Mouse (Mus musculus): Measurements from ENCODE around the gene Oprm1. TPM values are rescaled to one million over a fixed set of nuclear protein-coding genes. Genes with fewer than 3 reads are reported as not detected.
"Not testable (repeated sequence)": the region's sequence is repeated elsewhere in the genome, so short reads cannot be mapped to it uniquely, and the experiment has no call there.

Gene Oprm1
- polyA plus RNA-seq, 1 experiment: 0.09 TPM

GRCm38 (mm10) chr10:6987399-6988098 is 229.2 kb downstream of the Oprm1 start:
- H3K27me3 ChIP-seq (ENCODE audit: control insufficient read depth, insufficient read depth, low read length): no peaks in the 10 kb centered on the region
- no peaks in the 10 kb centered on the region for H3K36me3 ChIP-seq (ENCODE audit: control insufficient read depth, insufficient read depth, low read length)
- H3K4me1 ChIP-seq (ENCODE audit: control insufficient read depth, insufficient read depth, low read length): no peaks in the 10 kb centered on the region
- no peak overlapping the region for H3K27ac ChIP-seq (ENCODE audit: control insufficient read depth, insufficient read depth, low read depth, low read length)
- TF ChIP-seq POLR2A (IDR thresholded peaks at IDR 0.05; ENCODE audit: control insufficient read depth, low read depth, low read length): no peak
- no peak overlapping the region for H3K4me3 ChIP-seq (ENCODE audit: control insufficient read depth, low read depth, low read length)

DNA sequence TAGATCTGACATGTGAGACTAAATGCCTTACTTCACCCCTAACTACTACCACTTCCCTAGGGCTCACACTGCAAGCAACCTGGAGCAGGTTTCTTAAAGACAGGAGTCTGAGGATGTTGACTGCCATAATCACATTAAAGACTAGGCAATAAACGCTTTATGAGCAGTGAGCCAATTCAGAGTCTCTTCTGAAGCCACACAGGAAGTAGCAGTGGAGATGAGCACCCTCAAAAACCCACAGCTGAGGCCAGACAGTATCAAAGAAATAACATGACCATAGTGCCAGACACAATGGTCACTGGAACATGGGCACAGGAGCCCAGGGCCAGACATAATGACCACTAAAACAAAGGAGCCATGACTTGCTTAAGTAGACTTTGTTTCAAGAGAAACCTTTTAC is 230.2 kb downstream of the Oprm1 start:
- Histone ChIP-seq H3K27me3 (ENCODE audit: control insufficient read depth, insufficient read depth, low read length) (no peaks in the 10 kb centered on the region), H3K27ac (ENCODE audit: control insufficient read depth, insufficient read depth, low read depth, low read length) (no peak overlapping the region), H3K36me3 (ENCODE audit: control insufficient read depth, insufficient read depth, low read length) (no peaks in the 10 kb centered on the region), H3K4me3 (ENCODE audit: control insufficient read depth, low read depth, low read length) (no peak overlapping the region), H3K4me1 (ENCODE audit: control insufficient read depth, insufficient read depth, low read length) (no peaks in the 10 kb centered on the region)
- no peak for TF ChIP-seq CTCF (IDR thresholded peaks at IDR 0.05; ENCODE audit: control insufficient read depth, insufficient read depth, insufficient replicate concordance, low read depth, low read length)
- TF ChIP-seq POLR2A (IDR thresholded peaks at IDR 0.05; ENCODE audit: control insufficient read depth, low read depth, low read length): no peak

- Histone ChIP-seq H3K27ac (ENCODE audit: control insufficient read depth, insufficient read depth, low read depth, low read length) (no peak overlapping the region), H3K4me1 (ENCODE audit: control insufficient read depth, insufficient read depth, low read length) (no peaks in the 10 kb centered on the region), H3K4me3 (ENCODE audit: control insufficient read depth, low read depth, low read length) (no peak overlapping the region), H3K36me3 (ENCODE audit: control insufficient read depth, insufficient read depth, low read length) (no peaks in the 10 kb centered on the region), H3K27me3 (ENCODE audit: control insufficient read depth, insufficient read depth, low read length) (no peaks in the 10 kb centered on the region)
- TF ChIP-seq POLR2A (IDR thresholded peaks at IDR 0.05; ENCODE audit: control insufficient read depth, low read depth, low read length) (no peak), CTCF (IDR thresholded peaks at IDR 0.05; ENCODE audit: control insufficient read depth, insufficient read depth, insufficient replicate concordance, low read depth, low read length) (no peak)
Observed at GRCm38 (mm10) chr10:6996895-6997294, 238.6 kb downstream of the Oprm1 start.

DNA sequence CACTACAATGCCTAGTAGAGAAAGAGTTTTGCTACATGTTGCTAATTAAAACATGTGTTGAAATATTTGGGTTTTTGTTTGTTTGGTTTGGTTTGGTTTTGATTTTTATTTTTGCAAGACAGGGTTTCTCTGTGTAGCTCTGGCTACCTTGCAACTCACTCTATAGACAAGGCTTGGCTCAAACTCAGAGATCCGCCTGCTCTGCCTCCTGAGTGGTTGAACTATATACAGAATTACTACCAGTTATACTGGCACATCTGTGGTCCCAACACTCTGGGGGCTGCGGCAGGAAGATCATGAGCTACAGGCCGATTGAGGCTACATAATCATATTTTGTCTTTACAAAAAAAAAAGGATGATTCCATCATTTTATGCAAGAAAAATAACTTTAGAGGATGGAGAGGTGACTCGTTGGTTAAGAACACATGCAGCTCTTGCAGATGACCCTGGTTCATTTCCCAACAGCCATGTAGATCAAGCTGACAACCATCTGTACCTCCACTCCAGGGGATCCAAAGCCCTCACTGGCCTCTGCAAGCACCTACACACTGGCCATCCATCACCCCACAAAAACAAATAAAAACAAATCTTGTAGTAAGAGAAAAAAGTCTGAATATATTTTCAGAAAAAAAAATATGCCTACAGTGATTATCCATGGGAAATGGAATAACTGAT is 240.4 kb downstream of the Oprm1 start:
- Histone ChIP-seq H3K36me3 (ENCODE audit: control insufficient read depth, insufficient read depth, low read length) (no peaks in the 10 kb centered on the region), H3K27ac (ENCODE audit: control insufficient read depth, insufficient read depth, low read depth, low read length) (no peak overlapping the region), H3K4me3 (ENCODE audit: control insufficient read depth, low read depth, low read length) (no peak overlapping the region), H3K27me3 (ENCODE audit: control insufficient read depth, insufficient read depth, low read length) (no peaks in the 10 kb centered on the region), H3K4me1 (ENCODE audit: control insufficient read depth, insufficient read depth, low read length) (no peaks in the 10 kb centered on the region)
- no peak for TF ChIP-seq CTCF (IDR thresholded peaks at IDR 0.05; ENCODE audit: control insufficient read depth, insufficient read depth, insufficient replicate concordance, low read depth, low read length)
- no peak for TF ChIP-seq POLR2A (IDR thresholded peaks at IDR 0.05; ENCODE audit: control insufficient read depth, low read depth, low read length)

DNA sequence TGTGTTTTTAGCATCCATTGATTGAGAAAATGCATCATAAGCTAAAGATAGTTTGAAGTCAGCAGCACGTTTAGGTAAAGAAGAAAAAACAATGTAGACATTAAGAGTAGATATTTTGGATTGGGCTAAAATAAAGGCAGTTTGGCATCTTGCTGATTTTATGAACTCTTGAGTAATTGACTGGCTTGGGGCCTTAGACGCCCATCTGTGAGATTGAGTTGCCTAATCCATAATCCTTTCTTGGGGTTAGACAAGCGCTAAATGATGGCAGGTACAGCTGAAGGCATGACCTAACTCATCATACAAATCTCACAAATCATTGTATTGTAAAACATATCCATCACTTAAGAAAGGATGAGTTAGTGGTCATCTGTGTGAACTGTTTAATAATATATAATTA is 241.0 kb downstream of the Oprm1 start:
- H3K27me3 ChIP-seq (ENCODE audit: control insufficient read depth, insufficient read depth, low read length): no peaks in the 10 kb centered on the region
- H3K4me1 ChIP-seq (ENCODE audit: control insufficient read depth, insufficient read depth, low read length): no peaks in the 10 kb centered on the region
- no peak overlapping the region for H3K4me3 ChIP-seq (ENCODE audit: control insufficient read depth, low read depth, low read length)
- no peaks in the 10 kb centered on the region for H3K36me3 ChIP-seq (ENCODE audit: control insufficient read depth, insufficient read depth, low read length)
- H3K27ac ChIP-seq (ENCODE audit: control insufficient read depth, insufficient read depth, low read depth, low read length): no peak overlapping the region
- TF ChIP-seq CTCF (IDR thresholded peaks at IDR 0.05; ENCODE audit: control insufficient read depth, insufficient read depth, insufficient replicate concordance, low read depth, low read length) (no peak), POLR2A (IDR thresholded peaks at IDR 0.05; ENCODE audit: control insufficient read depth, low read depth, low read length) (no peak)

DNA sequence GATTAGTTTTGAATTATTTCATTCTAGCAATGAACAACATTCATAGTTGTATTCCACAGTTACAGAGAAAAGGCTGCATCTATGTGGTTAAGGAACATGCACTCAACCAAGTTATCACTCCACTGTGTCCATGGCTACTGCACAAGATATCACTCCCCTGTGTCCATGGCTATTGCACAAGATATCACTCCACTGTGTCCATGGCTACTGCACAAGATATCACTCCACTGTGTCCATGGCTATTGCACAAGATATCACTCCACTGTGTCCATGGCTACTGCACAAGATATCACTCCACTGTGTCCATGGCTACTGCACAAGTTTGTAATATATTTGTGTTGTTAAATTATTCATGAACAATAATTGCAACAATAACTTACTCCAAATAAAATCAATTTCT is 245.6 kb downstream of the Oprm1 start:
- H3K4me1 ChIP-seq (ENCODE audit: control insufficient read depth, insufficient read depth, low read length); H3K27me3 ChIP-seq (ENCODE audit: control insufficient read depth, insufficient read depth, low read length); H3K4me3 ChIP-seq (ENCODE audit: control insufficient read depth, low read depth, low read length); H3K27ac ChIP-seq (ENCODE audit: control insufficient read depth, insufficient read depth, low read depth, low read length); H3K36me3 ChIP-seq (ENCODE audit: control insufficient read depth, insufficient read depth, low read length): not testable (repeated sequence)

DNA sequence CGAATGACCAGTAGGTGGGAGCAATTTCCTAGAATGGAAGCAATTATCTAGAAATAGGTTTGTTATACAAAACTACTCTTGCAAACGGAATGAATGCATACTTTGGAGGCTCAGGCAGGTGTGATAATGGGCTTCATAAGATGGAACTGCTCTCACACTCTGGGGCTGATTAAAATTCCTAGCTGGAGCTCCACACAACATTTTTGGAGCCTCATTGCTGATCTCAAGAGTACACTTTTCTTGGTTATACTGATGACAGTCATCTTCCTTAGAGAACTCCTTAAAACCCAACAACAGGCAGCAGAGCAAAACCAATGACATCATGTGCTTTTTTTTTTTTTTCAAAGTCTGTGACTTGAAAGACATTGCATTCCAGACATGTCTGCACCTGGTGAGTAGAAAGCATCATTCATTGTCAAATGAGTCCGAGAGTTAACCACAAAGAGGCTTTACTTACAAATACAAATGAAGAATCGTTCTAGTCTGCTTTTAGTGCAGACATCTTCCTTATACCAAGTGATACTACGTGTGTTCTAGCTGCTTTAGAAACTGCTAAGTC is 246.8 kb downstream of the Oprm1 start:
- Histone ChIP-seq H3K27me3 (ENCODE audit: control insufficient read depth, insufficient read depth, low read length) (no peaks in the 10 kb centered on the region), H3K4me1 (ENCODE audit: control insufficient read depth, insufficient read depth, low read length) (no peaks in the 10 kb centered on the region), H3K36me3 (ENCODE audit: control insufficient read depth, insufficient read depth, low read length) (no peaks in the 10 kb centered on the region), H3K27ac (ENCODE audit: control insufficient read depth, insufficient read depth, low read depth, low read length) (no peak overlapping the region), H3K4me3 (ENCODE audit: control insufficient read depth, low read depth, low read length) (no peak overlapping the region)
- TF ChIP-seq POLR2A (IDR thresholded peaks at IDR 0.05; ENCODE audit: control insufficient read depth, low read depth, low read length): no peak
- TF ChIP-seq CTCF (IDR thresholded peaks at IDR 0.05; ENCODE audit: control insufficient read depth, insufficient read depth, insufficient replicate concordance, low read depth, low read length): no peak

Measured in testis, adult 2 months (tissue).